Mouse (Mus musculus): ENCODE data around the gene Lamc1. TPM values are rescaled to one million over a fixed set of nuclear protein-coding genes. Genes with fewer than 3 reads are reported as not detected.

Gene Lamc1
- polyA plus RNA-seq, 1 experiment from 2014 or later = 31.9 TPM

DNA sequence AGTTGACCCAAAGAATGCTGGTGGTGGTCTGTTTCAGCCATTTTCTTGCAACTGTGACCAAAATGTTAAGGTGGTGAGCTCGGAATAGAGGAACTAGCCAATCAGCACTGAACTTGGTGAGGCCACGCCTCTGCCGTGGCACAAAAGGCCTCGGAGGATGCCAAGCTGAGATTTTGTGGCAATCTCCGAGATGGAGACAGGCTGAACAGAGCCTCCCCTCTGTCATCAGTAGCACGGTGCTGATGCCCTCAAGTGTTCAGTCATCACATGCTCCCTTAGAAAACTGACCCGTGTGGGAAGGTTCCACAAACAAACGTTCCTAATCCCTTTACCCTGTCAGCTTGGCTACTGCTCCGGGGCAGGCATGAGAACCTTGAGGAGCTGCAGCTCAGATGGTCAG is 113.2 kb downstream of the Lamc1 start:
- no peak overlapping the region for H3K9ac ChIP-seq (ENCODE audit: low read depth, low read length)
- no peak overlapping the region for H3K4me3 ChIP-seq (ENCODE audit: low read depth, low read length)
- no peaks in the 10 kb centered on the region for H3K4me1 ChIP-seq (replicated peaks; ENCODE audit: control insufficient read depth, insufficient read depth, low read length)
- H3K36me3 ChIP-seq (ENCODE audit: control insufficient read depth, insufficient read depth, low read length) = peaks cover 7% of the 10 kb centered on the region
- ATAC-seq (replicated peaks; ENCODE audit: low FRiP score) = no peak
- no peaks in the 10 kb centered on the region for H3K27me3 ChIP-seq (replicated peaks; ENCODE audit: control insufficient read depth, insufficient read depth, low read length)
- H3K4me2 ChIP-seq = no peak overlapping the region
- no peak for DNase-seq (ENCODE audit: low spot score)
- H3K9me3 ChIP-seq (ENCODE audit: control insufficient read depth, low read length) = no peaks in the 10 kb centered on the region
- 76% methylated on average over 9 of the region's 9 CpGs for WGBS
- H3K27ac ChIP-seq (ENCODE audit: low read depth, low read length) = no peak overlapping the region

DNA sequence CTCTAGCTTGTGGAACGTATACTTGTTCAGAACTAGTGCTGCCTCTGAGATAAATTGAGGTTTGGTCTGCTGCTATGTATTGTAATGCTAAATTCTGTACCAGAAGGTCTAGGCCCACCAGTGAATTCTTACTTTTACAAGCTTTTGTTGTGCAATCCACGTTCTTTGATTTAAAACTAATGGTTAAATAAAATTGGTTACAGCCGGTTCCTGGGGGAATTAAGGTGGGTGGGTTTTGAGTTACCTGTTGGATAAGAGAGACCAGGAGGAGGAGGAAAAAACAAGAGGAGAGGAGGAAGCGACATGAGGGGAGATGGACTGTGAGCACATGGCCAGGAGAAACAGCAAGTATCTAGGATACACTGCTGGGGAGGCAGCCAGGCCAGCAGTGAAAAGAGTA is 116.1 kb downstream of the Lamc1 start:
- H3K36me3 ChIP-seq (ENCODE audit: control insufficient read depth, insufficient read depth, low read length) = peaks cover 7% of the 10 kb centered on the region
- no peak for ATAC-seq (replicated peaks; ENCODE audit: low FRiP score)
- no peak overlapping the region for H3K4me2 ChIP-seq
- WGBS = 88% methylated on average over 4 of the region's 4 CpGs
- H3K27ac ChIP-seq (ENCODE audit: low read depth, low read length) = no peak overlapping the region
- H3K4me3 ChIP-seq (ENCODE audit: low read depth, low read length) = no peak overlapping the region
- H3K27me3 ChIP-seq (replicated peaks; ENCODE audit: control insufficient read depth, insufficient read depth, low read length) = no peaks in the 10 kb centered on the region
- H3K9me3 ChIP-seq (ENCODE audit: control insufficient read depth, low read length) = no peaks in the 10 kb centered on the region
- no peaks in the 10 kb centered on the region for H3K4me1 ChIP-seq (replicated peaks; ENCODE audit: control insufficient read depth, insufficient read depth, low read length)
- H3K9ac ChIP-seq (ENCODE audit: low read depth, low read length) = no peak overlapping the region
- DNase-seq (ENCODE audit: low spot score) = no peak

DNA sequence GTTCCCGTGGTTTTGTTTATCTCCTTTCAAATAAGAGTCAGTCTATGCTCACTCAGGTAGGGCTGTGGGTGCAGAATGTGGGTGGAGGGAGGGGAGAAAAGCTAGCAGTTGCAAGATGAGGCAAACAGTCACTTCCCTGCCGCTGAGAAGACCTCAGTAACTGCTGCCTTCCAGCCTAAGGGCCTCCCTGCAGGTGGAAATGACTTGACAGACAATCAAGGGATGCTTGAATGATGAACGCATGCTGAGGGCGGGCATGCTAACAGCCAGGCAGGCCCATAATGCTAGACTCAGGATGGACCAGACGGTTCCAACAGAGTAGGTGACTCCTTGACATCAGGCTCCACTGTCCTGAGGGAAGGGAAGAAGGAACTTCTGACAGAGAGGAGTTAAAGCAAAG is 116.9 kb downstream of the Lamc1 start:
- H3K27me3 ChIP-seq (replicated peaks; ENCODE audit: control insufficient read depth, insufficient read depth, low read length) = no peaks in the 10 kb centered on the region
- no peak for DNase-seq (ENCODE audit: low spot score)
- 71% methylated on average over 5 of the region's 5 CpGs for WGBS
- no peaks in the 10 kb centered on the region for H3K9me3 ChIP-seq (ENCODE audit: control insufficient read depth, low read length)
- no peak overlapping the region for H3K4me2 ChIP-seq
- no peak overlapping the region for H3K4me3 ChIP-seq (ENCODE audit: low read depth, low read length)
- H3K9ac ChIP-seq (ENCODE audit: low read depth, low read length) = no peak overlapping the region
- H3K27ac ChIP-seq (ENCODE audit: low read depth, low read length) = no peak overlapping the region
- peaks cover under 1% of the 10 kb centered on the region for H3K36me3 ChIP-seq (ENCODE audit: control insufficient read depth, insufficient read depth, low read length)
- H3K4me1 ChIP-seq (replicated peaks; ENCODE audit: control insufficient read depth, insufficient read depth, low read length) = no peaks in the 10 kb centered on the region
- no peak for ATAC-seq (replicated peaks; ENCODE audit: low FRiP score)

DNA sequence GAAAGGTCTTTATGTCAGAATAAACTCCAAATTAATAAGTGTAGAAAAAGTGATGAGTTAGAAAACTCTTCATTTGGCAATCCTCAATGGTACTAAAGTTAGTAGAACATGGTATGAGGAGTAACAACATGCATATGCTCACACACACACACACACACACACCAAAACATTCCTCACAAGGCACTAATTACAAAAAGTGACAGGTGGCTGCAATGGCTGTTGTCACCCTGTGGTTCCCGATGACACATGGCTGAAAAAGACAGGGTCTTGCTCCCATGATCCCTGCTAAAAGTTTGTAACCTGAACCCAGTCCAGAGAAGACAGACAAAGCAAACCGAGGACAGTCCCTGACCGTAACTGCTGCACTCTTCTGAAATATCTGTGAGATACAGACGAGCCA is 121.6 kb downstream of the Lamc1 start:
- Histone ChIP-seq H3K4me1 (replicated peaks; ENCODE audit: control insufficient read depth, insufficient read depth, low read length) (no peaks in the 10 kb centered on the region), H3K27me3 (replicated peaks; ENCODE audit: control insufficient read depth, insufficient read depth, low read length) (no peaks in the 10 kb centered on the region), H3K9ac (ENCODE audit: low read depth, low read length) (no peak overlapping the region), H3K27ac (ENCODE audit: low read depth, low read length) (no peak overlapping the region), H3K4me2 (no peak overlapping the region), H3K9me3 (ENCODE audit: control insufficient read depth, low read length) (no peaks in the 10 kb centered on the region), H3K36me3 (ENCODE audit: control insufficient read depth, insufficient read depth, low read length) (no peaks in the 10 kb centered on the region), H3K4me3 (ENCODE audit: low read depth, low read length) (no peak overlapping the region)
- DNase-seq (ENCODE audit: low spot score) (no peak), ATAC-seq (replicated peaks; ENCODE audit: low FRiP score) (no peak)
- WGBS = 51% methylated on average over 4 of the region's 4 CpGs

DNA sequence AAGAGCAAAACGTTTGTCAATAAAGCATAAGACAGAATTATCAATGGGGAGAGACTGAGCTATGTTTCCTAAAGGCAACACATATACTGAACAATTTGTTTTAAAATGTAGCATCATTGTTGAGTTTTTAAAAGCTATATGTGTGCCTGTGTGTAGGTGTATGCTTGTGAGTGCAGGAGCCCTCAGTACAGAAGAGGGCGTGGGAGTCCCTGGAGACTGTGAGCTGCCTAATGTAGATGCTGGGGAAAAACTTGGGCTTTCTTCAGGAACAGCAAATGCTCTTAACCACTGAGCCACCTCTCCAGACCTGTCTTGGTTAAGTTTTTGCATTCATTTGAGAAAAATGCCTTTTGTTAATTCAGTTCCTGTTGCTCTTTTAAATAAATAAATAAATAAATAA is 122.4 kb downstream of the Lamc1 start:
- Histone ChIP-seq H3K9me3 (ENCODE audit: control insufficient read depth, low read length) (no peaks in the 10 kb centered on the region), H3K4me1 (replicated peaks; ENCODE audit: control insufficient read depth, insufficient read depth, low read length) (no peaks in the 10 kb centered on the region), H3K27ac (ENCODE audit: low read depth, low read length) (no peak overlapping the region), H3K4me2 (no peak overlapping the region), H3K27me3 (replicated peaks; ENCODE audit: control insufficient read depth, insufficient read depth, low read length) (no peaks in the 10 kb centered on the region), H3K36me3 (ENCODE audit: control insufficient read depth, insufficient read depth, low read length) (no peaks in the 10 kb centered on the region), H3K4me3 (ENCODE audit: low read depth, low read length) (no peak overlapping the region), H3K9ac (ENCODE audit: low read depth, low read length) (no peak overlapping the region)
- no peak for DNase-seq (ENCODE audit: low spot score)
- ATAC-seq (replicated peaks; ENCODE audit: low FRiP score) = no peak
- WGBS = 85% methylated on average over 2 of the region's 2 CpGs

DNA sequence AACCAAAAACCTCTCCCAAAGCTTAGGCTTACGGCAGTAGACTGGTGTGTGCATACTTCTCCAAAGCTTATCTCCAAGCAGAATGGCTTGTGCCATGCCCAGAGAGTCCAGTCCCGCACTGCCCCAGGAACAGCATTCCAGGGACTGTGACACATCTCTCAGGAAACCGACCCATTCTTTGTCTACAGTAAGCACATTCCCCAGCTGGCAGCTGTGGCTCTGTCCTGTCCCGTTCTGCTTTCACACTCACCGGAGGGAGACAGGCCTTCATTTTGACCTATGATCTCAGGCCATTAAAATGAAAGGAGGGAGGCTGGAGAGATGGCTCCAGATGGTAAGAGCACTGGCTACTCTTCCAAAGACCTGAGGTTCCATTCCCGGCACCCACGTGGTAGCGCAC is 130.4 kb downstream of the Lamc1 start:
- no peak overlapping the region for H3K4me2 ChIP-seq
- H3K9me3 ChIP-seq (ENCODE audit: control insufficient read depth, low read length) = no peaks in the 10 kb centered on the region
- no peaks in the 10 kb centered on the region for H3K4me1 ChIP-seq (replicated peaks; ENCODE audit: control insufficient read depth, insufficient read depth, low read length)
- 56% methylated on average over 8 of the region's 8 CpGs for WGBS
- ATAC-seq (replicated peaks; ENCODE audit: low FRiP score) (no peak), DNase-seq (ENCODE audit: low spot score) (no peak)
- no peaks in the 10 kb centered on the region for H3K36me3 ChIP-seq (ENCODE audit: control insufficient read depth, insufficient read depth, low read length)
- no peak overlapping the region for H3K4me3 ChIP-seq (ENCODE audit: low read depth, low read length)
- no peak overlapping the region for H3K27ac ChIP-seq (ENCODE audit: low read depth, low read length)
- no peaks in the 10 kb centered on the region for H3K27me3 ChIP-seq (replicated peaks; ENCODE audit: control insufficient read depth, insufficient read depth, low read length)
- no peak overlapping the region for H3K9ac ChIP-seq (ENCODE audit: low read depth, low read length)

DNA sequence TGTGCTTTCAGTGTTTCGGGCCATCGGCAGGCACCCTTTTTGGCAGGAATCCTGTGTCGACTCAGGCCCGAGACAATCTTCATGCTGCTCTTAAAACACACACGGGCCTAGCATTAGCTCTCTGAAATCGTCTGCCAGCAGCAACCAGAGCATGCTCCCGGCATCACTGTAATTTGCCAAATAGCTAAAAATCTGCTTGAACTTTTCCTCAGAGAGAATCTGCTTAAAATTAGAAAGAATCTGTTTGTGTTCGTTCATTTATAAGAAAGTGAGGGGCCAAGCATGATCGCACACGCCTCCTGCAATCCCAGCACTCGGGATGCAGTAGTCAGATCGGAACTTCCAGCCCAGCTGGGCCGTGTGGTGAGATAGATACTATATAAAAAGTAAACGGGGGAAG is 131.1 kb downstream of the Lamc1 start:
- WGBS = 71% methylated on average over 14 of the region's 14 CpGs
- ATAC-seq (replicated peaks; ENCODE audit: low FRiP score) (no peak), DNase-seq (ENCODE audit: low spot score) (no peak)
- no peaks in the 10 kb centered on the region for H3K4me1 ChIP-seq (replicated peaks; ENCODE audit: control insufficient read depth, insufficient read depth, low read length)
- H3K4me2 ChIP-seq = no peak overlapping the region
- H3K9me3 ChIP-seq (ENCODE audit: control insufficient read depth, low read length) = no peaks in the 10 kb centered on the region
- H3K36me3 ChIP-seq (ENCODE audit: control insufficient read depth, insufficient read depth, low read length) = no peaks in the 10 kb centered on the region
- H3K27me3 ChIP-seq (replicated peaks; ENCODE audit: control insufficient read depth, insufficient read depth, low read length) = no peaks in the 10 kb centered on the region
- no peak overlapping the region for H3K9ac ChIP-seq (ENCODE audit: low read depth, low read length)
- no peak overlapping the region for H3K4me3 ChIP-seq (ENCODE audit: low read depth, low read length)
- no peak overlapping the region for H3K27ac ChIP-seq (ENCODE audit: low read depth, low read length)

DNA sequence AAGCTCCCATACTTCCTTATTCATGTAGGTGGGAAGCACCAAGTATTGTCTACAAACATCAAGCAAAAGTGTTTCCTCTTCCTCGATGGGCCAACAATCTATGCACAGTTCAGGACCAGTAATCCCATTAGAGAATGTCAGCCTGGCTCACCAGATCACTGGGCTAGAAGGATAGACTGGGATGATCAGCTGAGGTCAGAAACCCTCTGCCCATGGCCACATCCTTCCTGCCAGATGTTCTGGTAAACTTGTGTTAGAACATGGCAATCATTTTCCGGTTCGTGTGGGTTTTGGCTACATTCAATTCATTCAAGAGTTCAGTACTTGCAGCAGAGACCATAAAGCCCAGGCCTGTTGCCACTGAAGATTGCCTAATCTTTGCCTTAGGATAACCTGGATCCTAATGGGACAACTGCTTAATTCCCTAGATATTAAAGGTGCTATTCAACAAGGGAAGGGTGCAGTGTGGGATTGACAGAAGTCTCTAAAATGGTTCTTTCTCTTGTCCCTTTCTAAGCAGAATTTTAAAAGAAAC is 135.2 kb downstream of the Lamc1 start:
- ATAC-seq (replicated peaks; ENCODE audit: low FRiP score) = no peak
- Histone ChIP-seq H3K4me2 (no peak overlapping the region), H3K4me3 (ENCODE audit: low read depth, low read length) (no peak overlapping the region), H3K36me3 (ENCODE audit: control insufficient read depth, insufficient read depth, low read length) (no peaks in the 10 kb centered on the region), H3K27me3 (replicated peaks; ENCODE audit: control insufficient read depth, insufficient read depth, low read length) (no peaks in the 10 kb centered on the region), H3K27ac (ENCODE audit: low read depth, low read length) (no peak overlapping the region), H3K9me3 (ENCODE audit: control insufficient read depth, low read length) (no peaks in the 10 kb centered on the region), H3K4me1 (replicated peaks; ENCODE audit: control insufficient read depth, insufficient read depth, low read length) (no peaks in the 10 kb centered on the region), H3K9ac (ENCODE audit: low read depth, low read length) (no peak overlapping the region)
- no peak for DNase-seq (ENCODE audit: low spot score)
- WGBS = 40% methylated on average over 3 of the region's 3 CpGs

DNA sequence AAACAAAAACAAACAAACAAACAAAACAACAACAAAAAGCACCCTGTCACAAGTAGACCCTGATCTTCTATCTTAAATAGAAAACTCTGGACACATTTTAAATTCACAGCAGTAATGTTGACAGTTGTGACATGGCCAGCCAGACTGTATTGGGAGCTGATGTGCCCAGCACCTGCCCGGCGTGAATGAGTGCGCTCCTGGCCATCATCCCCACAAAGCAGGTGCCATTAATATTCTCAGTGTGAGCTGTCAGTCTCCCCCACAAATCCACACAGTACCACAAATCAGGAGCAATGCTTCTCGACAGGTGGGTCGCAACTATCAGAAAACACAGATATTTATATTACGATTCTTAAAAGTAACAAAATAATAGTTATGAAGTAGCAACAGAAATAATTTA is 139.6 kb downstream of the Lamc1 start:
- H3K4me2 ChIP-seq = no peak overlapping the region
- peaks cover 2% of the 10 kb centered on the region; the same call in 1 of the 2 replicates for H3K27me3 ChIP-seq (replicated peaks; ENCODE audit: control insufficient read depth, insufficient read depth, low read length)
- DNase-seq (ENCODE audit: low spot score) = no peak
- ATAC-seq (replicated peaks; ENCODE audit: low FRiP score) = no peak
- no peaks in the 10 kb centered on the region for H3K36me3 ChIP-seq (ENCODE audit: control insufficient read depth, insufficient read depth, low read length)
- WGBS = 84% methylated on average over 6 of the region's 6 CpGs
- no peaks in the 10 kb centered on the region for H3K4me1 ChIP-seq (replicated peaks; ENCODE audit: control insufficient read depth, insufficient read depth, low read length)
- no peak overlapping the region for H3K9ac ChIP-seq (ENCODE audit: low read depth, low read length)
- no peak overlapping the region for H3K27ac ChIP-seq (ENCODE audit: low read depth, low read length)
- H3K9me3 ChIP-seq (ENCODE audit: control insufficient read depth, low read length) = no peaks in the 10 kb centered on the region
- no peak overlapping the region for H3K4me3 ChIP-seq (ENCODE audit: low read depth, low read length)

Data from liver, embryonic 11.5 days (tissue).